Mouse (Mus musculus) cerebellum, adult 2 months (tissue): ENCODE data around the gene Asxl2.

Experiments
- CTCF ChIP-seq: fragments of 200-500 bp; IDR thresholded peaks from 2 replicates; pipeline ENCODE4 v1.5.1; 2011; ENCODE audit warnings: low read depth, mild to moderate bottlenecking, control low read depth, low read length, moderate library complexity, borderline replicate concordance; ENCODE audit not compliant: insufficient read depth
- POLR2A ChIP-seq: fragments of 200-500 bp; IDR thresholded peaks from 2 replicates; pipeline ENCODE4 v1.6.1; 2011; ENCODE audit warnings: low read length, control low read depth, borderline replicate concordance; ENCODE audit not compliant: insufficient read depth

- TF ChIP-seq CTCF = no peak
- no peak for TF ChIP-seq POLR2A
These were observed 36.6 kb upstream of the Asxl2 start for GRCm38 (mm10) chr12:3390071-3390470.
